Mouse (Mus musculus): ENCODE measurements around the gene Tmem221.

Tmem221 gene

DNA sequence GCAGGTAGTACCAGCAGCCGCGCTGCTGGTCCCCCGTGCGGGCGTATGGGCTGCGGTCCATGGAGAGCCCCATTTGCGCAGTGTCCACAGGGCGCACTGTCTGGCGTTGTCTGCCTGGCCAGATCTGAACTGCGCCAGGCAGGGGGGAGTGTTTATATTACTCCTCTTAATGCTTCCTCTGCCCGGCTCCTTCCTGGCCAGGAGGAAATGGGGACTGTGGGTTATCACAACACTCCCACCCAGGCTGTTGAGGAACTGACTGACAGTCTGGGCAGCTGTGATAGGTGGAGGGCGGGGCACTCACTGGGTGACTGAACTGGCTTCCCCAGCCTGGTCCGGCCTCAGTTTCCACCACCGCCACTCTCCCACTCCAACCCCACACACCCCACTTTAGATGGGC lies 47.0 kb downstream of the Tmem221 start, which contains the start of gene Plvap:
Gene Plvap, minus strand, starts transcription at position 109 of the 400 bp plus-strand sequence.
- no peak for DNase-seq (ENCODE audit: low spot score in 2 of 2)

DNA sequence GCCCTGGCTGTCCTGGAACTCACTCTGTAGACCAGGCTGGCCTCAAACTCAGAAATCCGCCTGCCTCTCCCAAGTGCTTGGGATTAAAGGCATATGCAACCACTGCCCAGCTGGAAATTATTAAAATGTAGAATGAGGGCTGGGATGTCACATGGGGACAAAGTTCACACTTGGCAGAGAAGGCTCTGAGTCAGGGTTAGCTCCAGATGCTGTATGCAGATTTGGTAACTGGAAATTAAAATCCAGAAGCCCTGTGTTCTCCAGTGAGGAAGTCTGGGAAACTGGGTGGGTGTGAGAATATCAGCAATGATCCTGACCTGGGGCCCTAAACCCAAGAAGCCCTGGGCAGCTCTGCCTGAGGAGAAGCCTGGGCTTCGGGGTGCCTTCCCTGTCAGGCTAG lies 49.4 kb downstream of the Tmem221 start:
- DNase-seq (ENCODE audit: low spot score in 2 of 2) = no peak

DNA sequence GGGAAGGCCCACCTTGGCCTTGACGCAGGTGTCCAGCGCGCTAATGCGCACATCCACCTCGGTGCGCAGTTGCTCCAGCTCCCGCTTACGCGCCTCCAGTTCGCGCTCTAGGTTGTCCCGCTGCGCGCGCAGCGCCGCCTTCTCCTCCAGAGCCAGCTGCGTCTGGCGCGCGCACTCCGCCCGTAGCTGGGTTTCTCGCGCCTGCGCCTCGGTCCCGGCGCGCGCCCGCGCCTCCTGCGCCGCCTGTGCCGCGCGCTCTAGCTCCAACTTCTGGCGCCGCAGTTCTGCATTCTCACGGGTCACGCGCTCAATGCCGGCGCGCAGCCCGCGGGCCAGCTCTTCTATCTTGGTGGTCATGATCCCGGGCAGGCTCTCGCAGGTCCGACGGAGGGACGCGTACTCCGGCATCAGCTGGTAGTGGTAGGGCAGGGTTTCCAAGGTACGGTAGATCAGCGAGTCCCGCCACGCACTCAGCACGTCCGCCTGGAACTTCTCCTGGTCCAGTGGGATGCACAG lies 51.0 kb downstream of the Tmem221 start:
- DNase-seq (ENCODE audit: low spot score in 2 of 2) = peak; percentile 77 to 89

DNA sequence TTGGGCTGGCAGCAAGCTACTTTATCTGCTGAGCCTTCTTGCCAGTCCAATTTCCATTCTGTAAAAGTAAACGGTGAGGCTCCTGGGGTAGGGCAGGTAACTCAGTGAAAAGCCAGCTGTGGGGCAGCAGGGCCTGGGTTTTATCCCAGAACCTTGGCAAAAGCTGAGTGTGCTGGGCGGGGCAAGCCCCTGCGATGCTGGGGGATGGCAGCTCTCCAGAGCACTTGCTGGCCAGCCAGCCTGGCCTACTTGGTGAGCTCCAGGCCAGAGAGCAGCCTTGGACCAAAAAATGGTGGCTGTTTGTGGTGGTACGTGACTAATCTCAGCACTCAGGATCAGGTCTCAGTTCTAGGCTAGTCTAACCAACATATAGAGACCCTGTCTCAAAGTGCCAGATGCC lies 52.7 kb downstream of the Tmem221 start:
- no peak for DNase-seq (ENCODE audit: low spot score in 2 of 2)

DNA sequence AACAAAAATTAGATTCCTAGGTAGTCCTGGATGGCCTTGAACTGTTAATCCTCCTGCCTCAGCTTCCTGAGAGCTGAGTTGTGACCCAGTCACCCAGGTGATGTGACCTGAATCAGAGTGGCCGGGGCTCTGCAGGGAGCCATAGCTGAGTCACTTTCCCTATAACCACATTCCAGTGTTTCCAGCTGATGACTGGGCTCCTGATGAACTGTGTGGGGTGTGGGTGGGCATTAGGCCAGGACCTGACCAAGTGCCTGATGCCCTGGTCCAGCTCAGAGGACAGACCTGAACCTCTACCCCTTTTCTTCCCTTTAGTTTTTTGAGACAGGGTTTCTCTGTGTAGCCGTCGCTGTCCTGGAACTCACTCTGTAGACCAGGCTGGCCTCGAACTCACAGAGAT lies 53.3 kb downstream of the Tmem221 start:
- no peak for DNase-seq (ENCODE audit: low spot score in 2 of 2)

DNA sequence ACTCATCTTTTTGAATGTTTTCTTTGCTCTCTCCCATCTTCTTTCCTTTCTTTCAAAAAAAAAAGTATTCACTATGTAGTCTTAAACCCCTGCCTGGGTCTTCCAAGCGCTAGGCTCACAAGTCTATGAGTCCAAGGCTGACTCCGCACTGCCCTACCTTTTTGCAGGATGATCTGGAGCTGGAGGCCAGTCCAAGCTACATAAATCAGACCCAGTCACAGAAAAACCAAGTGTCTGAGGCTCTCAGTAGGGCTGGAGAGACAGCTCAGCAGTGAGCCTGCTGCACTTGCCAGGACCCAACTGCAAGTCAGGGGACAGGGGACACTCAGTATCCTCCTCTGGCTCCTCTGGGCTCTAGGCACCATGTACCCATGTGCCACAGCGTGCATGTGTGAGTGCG lies 54.3 kb downstream of the Tmem221 start:
- no peak for DNase-seq (ENCODE audit: low spot score in 2 of 2)
